Mouse (Mus musculus): Measurements from ENCODE around the gene Itpr2. TPM values are rescaled to one million over a fixed set of nuclear protein-coding genes. Genes with fewer than 3 reads are reported as not detected.

Gene Itpr2
- polyA plus RNA-seq, 1 experiment from 2014 or later, result 4.3 TPM

DNA sequence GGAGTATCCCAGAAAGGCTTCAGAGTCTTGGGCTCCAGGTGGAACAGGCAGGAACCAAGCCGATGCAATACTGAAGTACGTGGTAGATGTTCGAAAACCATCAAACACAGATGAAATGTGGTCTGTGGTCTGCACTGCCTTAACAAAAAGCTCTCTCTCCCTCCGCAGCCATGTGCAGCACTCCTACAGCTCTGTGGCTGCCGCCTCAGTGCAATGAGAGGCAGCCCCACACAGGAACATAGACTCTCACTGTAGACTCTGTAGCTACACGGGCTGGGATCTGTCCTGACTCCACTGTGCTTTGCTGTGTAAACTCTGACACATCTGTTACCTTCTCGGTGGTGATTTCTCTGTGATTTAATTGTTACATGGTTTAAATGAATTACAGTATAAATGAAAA, 218.0 kb downstream of the Itpr2 start:
- 0 out of 2 replicates have a peak, but pooled peaks cover 3% of the 10 kb centered on the region for H3K9me3 ChIP-seq
- no peak overlapping the region for H3K4me3 ChIP-seq
- no peak overlapping the region for H3K4me2 ChIP-seq (replicated peaks)
- no peak for ATAC-seq (ENCODE audit: low FRiP score, low read depth)
- H3K27me3 ChIP-seq (replicated peaks), result no peaks in the 10 kb centered on the region
- no peak overlapping the region for H3K27ac ChIP-seq
- no peaks in the 10 kb centered on the region for H3K36me3 ChIP-seq
- WGBS, result 77% methylated on average over 7 of the region's 7 CpGs
- H3K9ac ChIP-seq, result no peak overlapping the region
- no peaks in the 10 kb centered on the region for H3K4me1 ChIP-seq

DNA sequence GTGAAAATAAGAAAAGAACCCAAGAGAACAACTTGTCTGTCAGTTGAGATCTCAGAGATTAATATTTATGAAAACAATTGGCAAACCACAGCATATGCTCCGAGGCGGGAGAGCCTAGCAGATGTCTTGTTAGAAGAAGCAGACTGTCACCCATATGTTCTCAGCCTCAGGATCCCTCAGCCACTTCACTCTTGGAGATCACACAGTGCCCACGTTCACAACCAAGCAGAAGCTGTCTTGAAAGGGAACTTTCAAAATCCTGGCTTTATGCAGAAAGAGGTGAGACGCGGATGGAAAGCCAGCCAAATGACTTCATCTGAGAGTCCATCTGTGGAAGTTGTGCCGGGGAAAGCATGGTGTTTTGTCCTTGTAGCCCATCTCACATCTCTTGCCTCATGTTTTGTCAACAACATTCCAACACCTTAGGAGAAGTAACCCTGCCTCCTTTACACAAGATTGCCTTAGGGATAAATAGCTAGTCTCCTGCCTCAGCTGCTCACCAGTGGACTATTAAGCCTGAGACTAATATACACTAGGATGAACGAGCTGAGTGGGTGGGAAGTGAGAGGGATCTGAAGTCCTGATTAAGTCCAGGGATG, 219.9 kb downstream of the Itpr2 start:
- H3K27me3 ChIP-seq (replicated peaks), result no peaks in the 10 kb centered on the region
- no peaks in the 10 kb centered on the region for H3K36me3 ChIP-seq
- ATAC-seq (ENCODE audit: low FRiP score, low read depth), result no peak
- H3K4me3 ChIP-seq, result no peak overlapping the region
- no peak overlapping the region for H3K27ac ChIP-seq
- 76% methylated on average over 7 of the region's 7 CpGs for WGBS
- H3K9me3 ChIP-seq, result no peaks in the 10 kb centered on the region
- no peak overlapping the region for H3K4me2 ChIP-seq (replicated peaks)
- H3K9ac ChIP-seq, result no peak overlapping the region
- no peaks in the 10 kb centered on the region for H3K4me1 ChIP-seq

DNA sequence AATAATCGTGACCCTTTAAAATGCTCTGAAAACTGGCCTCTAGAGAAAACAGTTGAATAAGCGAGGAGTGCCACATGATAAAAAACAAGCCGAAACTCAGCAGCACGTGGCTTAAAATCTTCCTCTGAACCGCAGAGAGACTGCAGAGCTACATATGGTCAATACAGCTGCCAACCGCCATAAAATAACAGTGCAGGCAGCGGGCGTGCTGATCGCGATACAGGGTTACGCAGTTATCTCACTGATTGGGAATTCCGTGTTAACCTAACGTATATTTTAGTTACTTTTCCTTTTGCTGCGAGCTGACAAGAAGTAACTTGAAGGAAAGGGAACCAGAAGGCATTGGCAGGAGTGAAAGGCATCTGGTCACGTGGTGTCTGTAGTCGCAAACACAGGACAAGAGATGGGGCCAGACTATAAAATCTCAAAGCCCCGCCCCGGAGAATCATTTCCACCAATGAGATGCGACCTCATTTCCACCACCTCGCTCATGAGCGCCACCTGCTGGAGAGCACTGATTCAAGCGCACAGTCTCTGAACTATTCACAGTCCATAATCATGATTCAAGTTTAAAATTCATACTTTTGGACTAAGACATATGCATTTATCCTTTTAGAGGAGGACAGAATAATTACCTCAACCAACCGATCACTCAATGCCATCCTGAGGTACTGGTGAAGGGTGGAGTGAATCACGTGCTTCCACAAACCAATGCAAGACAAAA, 220.7 kb downstream of the Itpr2 start:
- no peak overlapping the region for H3K4me2 ChIP-seq (replicated peaks)
- no peak for ATAC-seq (ENCODE audit: low FRiP score, low read depth)
- no peak overlapping the region for H3K9ac ChIP-seq
- 91% methylated on average over 24 of the region's 24 CpGs for WGBS
- H3K4me3 ChIP-seq, result no peak overlapping the region
- no peaks in the 10 kb centered on the region for H3K9me3 ChIP-seq
- no peaks in the 10 kb centered on the region for H3K4me1 ChIP-seq
- H3K36me3 ChIP-seq, result no peaks in the 10 kb centered on the region
- no peaks in the 10 kb centered on the region for H3K27me3 ChIP-seq (replicated peaks)
- no peak overlapping the region for H3K27ac ChIP-seq

DNA sequence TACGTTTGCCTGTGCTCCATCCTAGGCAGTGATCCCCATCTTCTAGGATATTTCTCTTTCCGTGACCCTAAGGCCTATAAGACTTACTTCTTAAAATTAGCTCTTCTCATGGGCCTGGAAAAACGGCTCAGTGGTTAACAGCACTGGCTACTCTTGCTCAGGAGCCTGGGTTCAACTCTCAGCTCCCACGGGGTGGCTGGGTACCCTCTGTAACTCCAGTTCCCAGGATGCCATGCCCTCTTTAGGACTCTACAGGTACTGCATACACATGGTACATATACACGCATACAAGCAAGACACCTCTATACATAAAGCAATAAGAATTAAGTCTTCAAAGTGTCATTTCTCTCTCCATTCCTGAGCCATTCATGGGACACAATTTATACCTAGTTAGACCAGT, 228.8 kb downstream of the Itpr2 start:
- Histone ChIP-seq H3K36me3 (no peaks in the 10 kb centered on the region), H3K9ac (no peak overlapping the region), H3K4me1 (no peaks in the 10 kb centered on the region), H3K4me3 (no peak overlapping the region), H3K27ac (no peak overlapping the region), H3K4me2 (replicated peaks) (no peak overlapping the region), H3K9me3 (no peaks in the 10 kb centered on the region), H3K27me3 (replicated peaks) (no peaks in the 10 kb centered on the region)
- no peak for ATAC-seq (ENCODE audit: low FRiP score, low read depth)
- WGBS, result 90% methylated on average over 5 of the region's 5 CpGs

DNA sequence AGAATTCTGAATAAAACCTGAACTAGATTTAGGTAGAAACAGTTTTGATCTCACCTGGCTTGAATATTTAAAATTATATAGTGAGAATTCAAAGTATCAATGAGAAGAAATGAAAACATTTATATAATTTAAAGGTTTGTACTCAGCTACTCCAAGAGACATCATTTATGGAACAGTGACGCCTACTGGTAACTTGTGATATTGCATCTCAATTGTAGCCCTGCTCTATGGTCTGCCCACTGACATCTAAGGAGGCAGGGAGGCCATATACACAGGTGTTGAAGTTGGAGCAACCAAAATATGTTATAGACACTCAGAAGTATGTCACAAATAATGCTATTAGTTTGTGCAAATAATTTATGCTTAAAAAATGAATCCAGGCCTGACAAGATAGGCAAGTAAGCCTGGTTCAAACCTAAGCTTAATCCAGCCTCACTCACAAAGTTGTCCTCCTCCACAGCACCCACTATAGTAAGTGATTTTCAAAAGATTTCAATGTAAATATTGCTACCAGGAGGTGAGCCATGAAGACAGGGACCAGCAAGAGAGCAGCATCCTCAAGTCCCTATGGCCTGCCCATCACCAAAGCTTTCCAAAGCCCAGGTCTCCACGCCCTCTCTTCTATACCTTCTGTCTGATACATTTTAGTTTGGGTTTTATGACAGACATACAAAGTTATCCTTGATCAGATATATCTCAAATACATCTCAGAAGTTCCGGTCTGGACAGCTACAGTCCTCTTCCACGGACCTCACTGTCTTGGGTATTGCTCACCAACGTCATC, 229.6 kb downstream of the Itpr2 start:
- no peaks in the 10 kb centered on the region for H3K9me3 ChIP-seq
- no peak overlapping the region for H3K27ac ChIP-seq
- 75% methylated on average over 5 of the region's 5 CpGs for WGBS
- H3K9ac ChIP-seq, result no peak overlapping the region
- no peaks in the 10 kb centered on the region for H3K27me3 ChIP-seq (replicated peaks)
- no peak overlapping the region for H3K4me3 ChIP-seq
- no peaks in the 10 kb centered on the region for H3K36me3 ChIP-seq
- no peak for ATAC-seq (ENCODE audit: low FRiP score, low read depth)
- H3K4me2 ChIP-seq (replicated peaks), result no peak overlapping the region
- no peaks in the 10 kb centered on the region for H3K4me1 ChIP-seq

DNA sequence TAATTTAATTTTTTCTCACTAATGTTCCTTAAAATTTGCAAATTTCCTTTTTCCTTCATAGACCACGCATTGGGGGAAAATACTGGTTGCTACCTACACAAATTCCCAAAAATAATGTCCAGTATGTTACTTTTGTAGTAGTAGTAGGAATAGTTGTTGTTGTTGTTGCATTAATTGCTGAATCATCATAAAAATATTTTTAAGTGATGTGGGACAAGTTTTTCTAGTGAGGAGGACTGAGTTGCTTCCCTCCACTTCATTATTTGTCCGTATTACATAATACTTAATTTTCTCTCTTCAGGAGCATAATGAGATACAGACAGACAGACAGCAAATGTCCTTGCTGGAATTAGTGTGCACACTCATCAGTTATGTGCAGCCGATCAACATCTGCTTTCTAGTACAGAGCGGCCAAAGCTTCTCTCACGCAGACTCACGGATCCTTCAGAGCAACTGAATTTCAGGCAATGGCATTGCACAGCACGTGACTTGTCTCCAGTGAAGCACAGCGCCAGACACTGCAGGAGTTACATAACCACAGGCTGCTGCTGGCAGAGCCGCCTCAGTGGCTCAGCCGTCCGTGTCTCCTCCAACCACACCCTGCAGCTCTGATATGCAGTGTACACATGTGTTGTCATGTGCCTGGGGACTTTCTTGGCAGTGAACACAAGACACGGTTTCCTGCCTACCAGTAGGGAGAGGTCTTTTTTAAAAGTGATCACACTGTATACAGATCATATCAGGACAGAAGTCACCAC, 231.1 kb downstream of the Itpr2 start:
- Histone ChIP-seq H3K4me1 (no peaks in the 10 kb centered on the region), H3K36me3 (no peaks in the 10 kb centered on the region), H3K27ac (no peak overlapping the region), H3K9me3 (no peaks in the 10 kb centered on the region), H3K27me3 (replicated peaks) (no peaks in the 10 kb centered on the region), H3K4me2 (replicated peaks) (no peak overlapping the region), H3K9ac (no peak overlapping the region), H3K4me3 (no peak overlapping the region)
- 77% methylated on average over 12 of the region's 12 CpGs for WGBS
- peak; percentile 65; the same call in 1 of the 2 replicates for ATAC-seq (ENCODE audit: low FRiP score, low read depth)

DNA sequence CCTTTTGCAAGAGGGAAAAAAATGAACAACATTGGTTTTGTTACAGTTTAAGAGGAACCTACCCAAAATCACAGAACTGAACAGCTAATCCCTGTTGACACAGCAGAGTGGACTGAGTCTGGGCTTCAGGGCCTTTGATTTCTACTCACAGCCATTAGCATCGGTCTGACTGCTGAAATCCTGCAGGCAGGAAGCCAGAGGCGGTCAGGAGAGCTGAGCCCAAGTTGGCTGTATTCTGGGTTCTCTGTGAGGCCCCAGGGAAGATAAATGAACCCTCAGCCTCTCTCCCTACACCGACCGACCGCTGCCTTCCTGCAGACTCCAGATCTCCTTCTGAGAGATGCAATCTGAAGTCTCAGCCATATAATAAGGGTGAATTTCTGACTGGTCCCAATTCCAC, 231.9 kb downstream of the Itpr2 start:
- Histone ChIP-seq H3K9me3 (no peaks in the 10 kb centered on the region), H3K36me3 (no peaks in the 10 kb centered on the region)
- 55% methylated on average over 5 of the region's 5 CpGs for WGBS

DNA sequence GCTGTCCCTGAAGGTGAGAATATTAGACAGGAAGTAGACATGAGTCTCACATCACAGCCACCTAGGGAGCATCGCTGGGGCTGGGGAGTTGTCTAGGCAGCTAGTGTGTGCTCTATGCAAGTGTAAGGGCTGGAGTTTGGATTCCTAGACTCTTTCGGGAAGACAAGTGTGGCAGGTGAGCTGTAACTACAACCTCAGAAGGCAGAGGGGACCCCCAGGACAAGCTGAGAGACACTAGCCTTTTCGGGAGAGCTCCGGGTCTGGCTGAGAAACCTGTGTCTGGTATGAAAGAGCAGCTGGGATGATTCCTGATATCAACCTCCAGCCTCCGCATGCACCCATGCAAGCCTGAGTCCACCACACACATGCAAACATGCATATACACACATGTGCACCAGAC, 232.7 kb downstream of the Itpr2 start:
- ATAC-seq (ENCODE audit: low FRiP score, low read depth), result no peak
- Histone ChIP-seq H3K4me2 (replicated peaks) (no peak overlapping the region), H3K36me3 (no peaks in the 10 kb centered on the region), H3K4me3 (no peak overlapping the region), H3K27ac (no peak overlapping the region), H3K4me1 (no peaks in the 10 kb centered on the region), H3K9ac (no peak overlapping the region), H3K27me3 (replicated peaks) (no peaks in the 10 kb centered on the region), H3K9me3 (no peaks in the 10 kb centered on the region)
- WGBS, result 93% methylated on average over 5 of the region's 5 CpGs

More for the DNA sequence above, 231.9 kb downstream of the Itpr2 start:
- Histone ChIP-seq H3K27me3 (replicated peaks) (no peaks in the 10 kb centered on the region), H3K4me1 (no peaks in the 10 kb centered on the region), H3K9ac (no peak overlapping the region), H3K4me2 (replicated peaks) (no peak overlapping the region), H3K27ac (no peak overlapping the region), H3K4me3 (no peak overlapping the region)
- ATAC-seq (ENCODE audit: low FRiP score, low read depth), result no peak

DNA sequence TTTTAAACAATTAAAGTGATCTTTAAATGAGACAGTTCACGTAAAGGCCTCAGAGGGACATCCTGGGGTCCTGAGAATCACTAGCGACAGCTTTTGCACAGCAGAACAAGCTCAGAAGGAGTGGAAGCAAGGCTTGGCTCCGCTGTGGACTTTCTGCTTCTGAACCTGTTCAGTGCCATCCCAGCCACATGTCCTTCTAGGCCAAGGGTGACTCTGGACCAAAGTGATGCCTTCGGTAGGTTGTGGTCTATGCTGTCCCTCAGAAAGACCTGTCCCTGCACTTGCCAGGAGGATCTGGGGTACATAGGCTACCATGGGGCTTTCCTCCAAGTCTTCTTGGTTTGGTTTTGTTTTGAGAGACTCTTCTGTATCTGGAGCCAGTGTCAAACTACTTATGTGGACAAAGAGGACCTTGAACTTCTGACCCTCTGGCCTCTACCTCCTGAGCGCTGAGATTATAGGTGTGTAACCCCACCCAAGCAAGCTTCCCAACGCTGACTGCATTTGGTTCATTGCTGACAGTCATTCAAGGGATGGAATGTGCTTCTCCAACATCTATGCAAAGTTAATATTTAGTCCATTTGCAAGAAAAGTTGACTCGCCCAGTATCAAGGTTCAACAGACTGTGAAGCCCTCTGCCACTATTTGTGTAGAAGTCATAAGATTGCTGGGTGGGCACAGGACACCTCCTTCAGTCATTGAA, 241.2 kb downstream of the Itpr2 start:
- H3K9me3 ChIP-seq, result 0 out of 2 replicates have a peak, but pooled peaks cover 7% of the 10 kb centered on the region
- WGBS, result 90% methylated on average over 7 of the region's 7 CpGs
- H3K4me3 ChIP-seq, result no peak overlapping the region
- no peak for ATAC-seq (ENCODE audit: low FRiP score, low read depth)
- no peaks in the 10 kb centered on the region for H3K4me1 ChIP-seq
- H3K9ac ChIP-seq, result no peak overlapping the region
- no peaks in the 10 kb centered on the region for H3K36me3 ChIP-seq
- H3K27ac ChIP-seq, result no peak overlapping the region
- H3K27me3 ChIP-seq (replicated peaks), result no peaks in the 10 kb centered on the region
- no peak overlapping the region for H3K4me2 ChIP-seq (replicated peaks)

DNA sequence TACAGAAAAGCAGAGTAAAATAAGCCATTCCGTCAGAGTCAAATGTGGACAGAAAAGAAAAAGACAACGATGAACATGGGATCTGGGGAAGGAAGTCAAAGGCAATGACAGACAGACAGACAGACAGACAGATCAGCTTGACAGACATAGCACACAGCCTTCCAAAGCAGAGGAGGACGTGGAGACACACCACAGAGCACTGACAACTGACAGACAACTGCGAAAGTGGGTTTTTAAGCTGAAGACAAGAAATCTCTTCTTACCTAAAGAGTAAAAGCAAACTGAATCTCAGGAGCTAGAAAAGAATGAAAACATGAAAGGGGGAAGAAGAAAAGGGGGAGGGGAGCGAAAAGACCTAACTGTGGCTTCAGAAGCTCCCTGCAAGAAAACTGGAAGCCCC, 243.3 kb downstream of the Itpr2 start:
- Histone ChIP-seq H3K4me3 (no peak overlapping the region), H3K27me3 (replicated peaks) (no peaks in the 10 kb centered on the region), H3K27ac (no peak overlapping the region), H3K9me3 (0 out of 2 replicates have a peak, but pooled peaks cover 7% of the 10 kb centered on the region), H3K9ac (no peak overlapping the region), H3K36me3 (no peaks in the 10 kb centered on the region), H3K4me1 (no peaks in the 10 kb centered on the region), H3K4me2 (replicated peaks) (no peak overlapping the region)
- no peak for ATAC-seq (ENCODE audit: low FRiP score, low read depth)
- WGBS, result 93% methylated on average over 5 of the region's 5 CpGs

DNA sequence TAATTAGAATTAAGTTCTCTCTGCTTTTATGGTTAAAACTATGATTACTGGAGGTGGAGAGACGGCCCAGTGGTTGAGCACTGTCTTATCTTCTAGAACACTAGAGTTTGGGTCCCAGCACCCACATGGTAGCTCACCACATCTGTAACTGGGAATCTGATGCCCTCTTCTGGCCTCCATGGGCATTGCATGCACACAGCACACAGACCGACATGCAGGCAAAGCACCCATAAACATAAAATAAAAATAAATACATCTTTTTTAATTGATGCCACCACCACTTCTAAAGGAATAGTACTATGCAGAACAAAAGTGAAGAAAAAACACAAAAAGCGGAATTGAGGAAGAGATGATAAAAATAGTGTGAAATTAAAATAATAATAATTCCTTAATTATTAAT, 243.8 kb downstream of the Itpr2 start:
- no peak for ATAC-seq (ENCODE audit: low FRiP score, low read depth)
- no peaks in the 10 kb centered on the region for H3K27me3 ChIP-seq (replicated peaks)
- no peak overlapping the region for H3K4me3 ChIP-seq
- no peak overlapping the region for H3K27ac ChIP-seq
- 94% methylated on average over 3 of the region's 3 CpGs for WGBS
- no peak overlapping the region for H3K9ac ChIP-seq
- no peak overlapping the region for H3K4me2 ChIP-seq (replicated peaks)
- no peaks in the 10 kb centered on the region for H3K4me1 ChIP-seq
- 0 out of 2 replicates have a peak, but pooled peaks cover 7% of the 10 kb centered on the region for H3K9me3 ChIP-seq
- no peaks in the 10 kb centered on the region for H3K36me3 ChIP-seq

Data from neural tube, embryonic 12.5 days (tissue).